In genomic region chr6:22390654-22391365, GRCm38 (mm10) we compare ENCODE assay signal across 13 mouse cellular contexts. TPM values are rescaled to one million over a fixed set of nuclear protein-coding genes. Genes with fewer than 3 reads are reported as not detected.
DNase-seq lines count a peak whose midpoint lies in the region; ATAC-seq and TF ChIP-seq lines count a peak whose summit lies in the region.
"Had no signal": no experiment of that assay in that cellular context is flagged by ENCODE, and none has a peak within 500 bp of the region (broad histone marks: within the 10 kb centered on the region; RNA-seq: fewer than 3 reads in every experiment).

No protein-coding gene starts in this region.

- no peak for DNase-seq in gastrocnemius, adult 2 months
- no peak for DNase-seq in gastrocnemius, adult 18-20 months (ENCODE audit: low spot score)
- peak; percentile 5 for DNase-seq in kidney, postnatal 14 days
- DNase-seq in kidney, adult 8-10 months: no peak
- no peak for DNase-seq in left cerebral cortex, postnatal 36 days (ENCODE audit: low spot score in 2 of 2)
- DNase-seq in adrenal gland, adult 18-20 months (ENCODE audit: low spot score in 2 of 2): no peak
- DNase-seq: cerebellum, postnatal 36 days had no signal

- peak overlapping the region; percentile 13; the same call in 1 of the 2 replicates for H3K4me3 ChIP-seq in gastrocnemius, adult 2 months
- no peak overlapping the region for H3K4me3 ChIP-seq in bone marrow, adult 2 months (replicated peaks; ENCODE audit: control insufficient read depth, low read depth, low read length)
- H3K4me3 ChIP-seq: heart, embryonic 15.5 days; left cerebral cortex, adult 2 months had no signal

- TF ChIP-seq POLR2A in bone marrow, adult 2 months (IDR thresholded peaks at IDR 0.05; ENCODE audit: borderline replicate concordance, control insufficient read depth, low read depth, low read length): no peak

- no peaks in the 10 kb centered on the region; the same call in 1 of the 2 replicates for H3K4me1 ChIP-seq in bone marrow, adult 2 months (ENCODE audit: control insufficient read depth, insufficient read depth, low read length)
- H3K4me1 ChIP-seq: heart, embryonic 15.5 days had no signal

- WGBS in bone marrow, adult 2 months: 18% methylated on average over 13 of the region's 13 CpGs

- no peak for TF ChIP-seq CTCF in gastrocnemius, adult 2 months (IDR thresholded peaks at IDR 0.05)
- TF ChIP-seq CTCF in bone marrow, adult 2 months (IDR thresholded peaks at IDR 0.05; ENCODE audit: control insufficient read depth, insufficient read depth, low read length): no peak

- peak; percentile 74 to 78 for ATAC-seq in hematopoietic stem cell, adult 5-6 weeks (replicated peaks in 1 of 2; ENCODE audit: insufficient read depth in 1 of 2, low FRiP score in 2 of 2, low TSS enrichment in 1 of 2, low read depth in 1 of 2, poor library complexity in 2 of 2, severe bottlenecking in 2 of 2)
- ATAC-seq: activated CD4-positive, CD25-positive, alpha-beta regulatory T cell, adult 4 months; inflammation-experienced regulatory T-cells, adult 6 months had no signal

- no peak overlapping the region for H3K27ac ChIP-seq in gastrocnemius, adult 2 months
- peak overlapping the region; percentile 63 for H3K27ac ChIP-seq in bone marrow, adult 2 months (ENCODE audit: control insufficient read depth, insufficient read depth, low read depth, low read length, poor library complexity)
- H3K27ac ChIP-seq: heart, embryonic 15.5 days; left cerebral cortex, adult 2 months had no signal

- intact Hi-C loops in gastrocnemius, adult 2 months (cut with DNase I): no loop called here
- intact Hi-C loops in left cerebral cortex, postnatal 36 days (cut with DNase I): no loop called here

RNA-seq across cellular contexts. Expression of gene Fam3c, which starts 34.8 kb away (rescaled TPM):
- 10 to 100 TPM; 16.3 to 24.0 TPM for total RNA-seq in gastrocnemius, adult 2 months (2021)
- total RNA-seq in gastrocnemius, adult 18-20 months (2021): 10 to 100 TPM; 21.5 to 22.8 TPM
- 10.5 and 19.7 TPM in 2 replicates for polyA plus RNA-seq in bone marrow, adult 2 months (2011; ENCODE audit: insufficient read depth, insufficient read length, low replicate concordance, missing spikeins)
- 57.2 and 79.3 TPM in 2 replicates for total RNA-seq in hematopoietic stem cell, adult 5-6 weeks (2017)
- total RNA-seq in left cerebral cortex, postnatal 36 days (2021): 10 to 100 TPM; 86.8 to 88.0 TPM
- total RNA-seq in adrenal gland, adult 18-20 months (2021): 10 to 100 TPM; 52.3 to 53.1 TPM
